In genomic region chr16:39284484-39284883, GRCm38 (mm10) we compare ENCODE assay signal across 21 mouse cellular contexts.
A peak's percentile ranks its signal among the peaks of the same experiment; 100 is the strongest.
DNase-seq lines count a peak whose midpoint lies in the region; ATAC-seq lines count a peak whose summit lies in the region.
"Had no signal": no experiment of that assay in that cellular context is flagged by ENCODE, and none has a peak within 500 bp of the region (broad histone marks: within the 10 kb centered on the region; RNA-seq: fewer than 3 reads in every experiment).

No protein-coding gene starts in this region.

- H3K27me3 ChIP-seq in kidney, embryonic 15.5 days: no peaks in the 10 kb centered on the region
- H3K27me3 ChIP-seq: embryonic facial prominence, embryonic 12.5 days; limb, embryonic 12.5 days; liver, embryonic 15.5 days; midbrain, embryonic 12.5 days; neural tube, embryonic 12.5 days had no signal

- WGBS in kidney, embryonic 15.5 days: 59% methylated on average over 2 of the region's 2 CpGs

- no peak overlapping the region for H3K4me3 ChIP-seq in kidney, embryonic 15.5 days (replicated peaks)
- H3K4me3 ChIP-seq: embryonic facial prominence, embryonic 12.5 days; gastrocnemius, adult 2 months; left cerebral cortex, adult 2 months; limb, embryonic 12.5 days; liver, embryonic 15.5 days; midbrain, embryonic 12.5 days; neural tube, embryonic 12.5 days had no signal

- no peak overlapping the region for H3K9ac ChIP-seq in kidney, embryonic 15.5 days
- H3K9ac ChIP-seq: embryonic facial prominence, embryonic 12.5 days; limb, embryonic 12.5 days; liver, embryonic 15.5 days; midbrain, embryonic 12.5 days; neural tube, embryonic 12.5 days had no signal

- no peaks in the 10 kb centered on the region for H3K9me3 ChIP-seq in kidney, embryonic 15.5 days (replicated peaks)
- H3K9me3 ChIP-seq: embryonic facial prominence, embryonic 12.5 days; limb, embryonic 12.5 days; liver, embryonic 15.5 days; midbrain, embryonic 12.5 days; neural tube, embryonic 12.5 days had no signal

- H3K27ac ChIP-seq in kidney, embryonic 15.5 days: no peak overlapping the region
- H3K27ac ChIP-seq: embryonic facial prominence, embryonic 12.5 days; gastrocnemius, adult 2 months; left cerebral cortex, adult 2 months; limb, embryonic 12.5 days; liver, embryonic 15.5 days; midbrain, embryonic 12.5 days; neural tube, embryonic 12.5 days had no signal

- no peaks in the 10 kb centered on the region for H3K36me3 ChIP-seq in kidney, embryonic 15.5 days
- H3K36me3 ChIP-seq: embryonic facial prominence, embryonic 12.5 days; limb, embryonic 12.5 days; liver, embryonic 15.5 days; midbrain, embryonic 12.5 days; neural tube, embryonic 12.5 days had no signal

- peak; percentile 4 to 22 for DNase-seq in cerebellum, postnatal 10 days
- DNase-seq in cerebellum, adult 9-11 months: no peak
- peak; percentile 45 for DNase-seq in layer of hippocampus, adult 11-12 months (ENCODE audit: low spot score)
- DNase-seq in layer of hippocampus, adult 9-10 months (ENCODE audit: low spot score): no peak
- peak; percentile 11 for DNase-seq in testis, postnatal 14 days (ENCODE audit: low spot score)
- DNase-seq in testis, postnatal 10 days (ENCODE audit: low spot score): no peak
- DNase-seq: cerebellum, adult 11 months; gastrocnemius, adult 2 months; heart, adult 18-20 months; heart, postnatal 14 days; kidney, postnatal 10 days; lung, postnatal 14 days; thymus, postnatal 14 days had no signal

- H3K4me2 ChIP-seq in kidney, embryonic 15.5 days: no peak overlapping the region
- H3K4me2 ChIP-seq: embryonic facial prominence, embryonic 12.5 days; limb, embryonic 12.5 days; liver, embryonic 15.5 days; midbrain, embryonic 12.5 days; neural tube, embryonic 12.5 days had no signal

- no peaks in the 10 kb centered on the region for H3K4me1 ChIP-seq in kidney, embryonic 15.5 days
- H3K4me1 ChIP-seq: embryonic facial prominence, embryonic 12.5 days; limb, embryonic 12.5 days; liver, embryonic 15.5 days; neural tube, embryonic 12.5 days had no signal

- no peak for ATAC-seq in kidney, embryonic 15.5 days (replicated peaks; ENCODE audit: low FRiP score)
- no peak for ATAC-seq in megakaryocyte, adult 5-6 weeks (ENCODE audit: poor library complexity, severe bottlenecking)

Comparison
In these comparisons a context has a peak if more than half of its experiments do, and no peak if none do; other contexts are left out.
1. DNase-seq: peak in cerebellum, postnatal 10 days (2 of 2), layer of hippocampus, adult 11-12 months (single experiment) and testis, postnatal 14 days (single experiment); none in cerebellum, adult 9-11 months (single experiment), layer of hippocampus, adult 9-10 months (single experiment) and testis, postnatal 10 days (single experiment).